Mouse (Mus musculus) intestine, embryonic 16.5 days (tissue): Measurements from ENCODE around the gene Lypd3. TPM values are rescaled to one million over a fixed set of nuclear protein-coding genes. Genes with fewer than 3 reads are reported as not detected.
A peak's percentile ranks its signal among the peaks of the same experiment; 100 is the strongest.

Experiments used
- ATAC-seq: fragments of 200-750 bp; cut with Nextera tagmentation; 2 replicates; pipeline ENCODE4 v1.8.0; 2017; ENCODE audit warnings: moderate TSS enrichment, moderate library complexity
- H3K27ac ChIP-seq: fragments of 300-500 bp; sonication (generic); 2 replicates; pipeline ENCODE4 v1.5.1; 2014; ENCODE audit warnings: mild to moderate bottlenecking, low read length
- H3K27me3 ChIP-seq: fragments of 300-500 bp; sonication (generic); replicated peaks from 2 replicates; pipeline ENCODE4 v1.6.1; 2014; ENCODE audit warnings: low read length, control low read depth, mixed read lengths; ENCODE audit not compliant: control insufficient read depth, insufficient read depth
- H3K36me3 ChIP-seq: fragments of 300-500 bp; sonication (generic); 2 replicates; pipeline ENCODE4 v1.6.1; 2014; ENCODE audit warnings: low read length, control low read depth; ENCODE audit not compliant: control insufficient read depth, insufficient read depth
- H3K4me1 ChIP-seq: fragments of 300-500 bp; sonication (generic); 2 replicates; pipeline ENCODE4 v1.6.1; 2014; ENCODE audit warnings: low read length, control low read depth, mixed read lengths; ENCODE audit not compliant: control insufficient read depth, insufficient read depth
- H3K4me2 ChIP-seq: fragments of 300-500 bp; sonication (generic); 2 replicates; pipeline ENCODE4 v1.6.1; 2014; ENCODE audit warnings: low read depth, low read length, control low read depth
- H3K4me3 ChIP-seq: fragments of 300-500 bp; sonication (generic); 2 replicates; pipeline ENCODE4 v1.5.1; 2014; ENCODE audit warnings: mild to moderate bottlenecking, low read length
- H3K9ac ChIP-seq: fragments of 300-500 bp; sonication (generic); 2 replicates; pipeline ENCODE4 v1.6.1; 2014; ENCODE audit warnings: low read depth, low read length
- H3K9me3 ChIP-seq: fragments of 300-500 bp; sonication (generic); 2 replicates; pipeline ENCODE4 v1.6.1; 2016; ENCODE audit warnings: low read length, control low read depth; ENCODE audit not compliant: control insufficient read depth
- WGBS: fragments of 180-500 bp; shearing (Covaris S2); extraction: QIAGEN DNeasy Blood & Tissue Kit; methylation state at CpG from one replicate; pipeline ENCODE4 v1.1.7; 2014; 5-methylcytosine and 5-hydroxymethylcytosine counted together
- polyA plus RNA-seq: library from polyadenylated mRNA; unstranded; fragments of >200 nt; fragmentation: Nextera tagmentation; extraction: Ambion mirVana; gene quantifications from 2 replicates; pipeline ENCODE4 v1.2.1, GENCODE M21; 2015

Gene Lypd3
- polyA plus RNA-seq, 1 experiment from 2014 or later: 0.49 TPM

- peak overlapping the region; percentile 58 for H3K9ac ChIP-seq
- H3K27me3 ChIP-seq: no peaks in the 10 kb centered on the region
- H3K4me3 ChIP-seq: peak overlapping the region; percentile 37
- peak; percentile 91 for ATAC-seq
- peaks cover 6% of the 10 kb centered on the region; the same call in 1 of the 2 replicates for H3K4me1 ChIP-seq
- H3K27ac ChIP-seq: peak overlapping the region; percentile 37
- WGBS: 8% methylated on average over 30 of the region's 33 CpGs
- peak overlapping the region; percentile 67 for H3K4me2 ChIP-seq
- no peaks in the 10 kb centered on the region for H3K36me3 ChIP-seq
- H3K9me3 ChIP-seq: no peaks in the 10 kb centered on the region
Measured at GRCm38 (mm10) chr7:24628685-24629610, 7.4 kb upstream of the Lypd3 start.

DNA sequence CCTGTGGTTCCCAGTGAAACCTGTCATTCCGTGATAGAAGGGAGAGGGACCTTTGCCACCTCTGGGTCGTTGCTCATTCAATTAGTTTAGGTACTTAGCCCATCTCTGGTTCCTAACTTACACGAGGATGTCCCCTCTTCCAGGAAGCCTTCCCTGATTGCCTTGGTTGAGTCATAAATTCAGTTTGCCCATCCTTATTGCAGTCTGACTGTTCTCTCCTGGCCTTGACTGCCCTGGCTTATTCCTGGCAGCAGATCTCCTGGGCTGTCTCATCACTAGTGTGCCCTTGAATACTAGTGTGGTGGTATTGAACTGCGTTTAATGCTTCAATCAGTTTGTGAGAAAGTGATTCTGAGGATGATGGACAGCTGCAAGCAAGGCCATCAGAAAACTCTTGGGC lies 6.7 kb upstream of the Lypd3 start:
- WGBS: 71% methylated on average over 4 of the region's 4 CpGs
- H3K27ac ChIP-seq: no peak overlapping the region
- no peak overlapping the region for H3K4me2 ChIP-seq

DNA sequence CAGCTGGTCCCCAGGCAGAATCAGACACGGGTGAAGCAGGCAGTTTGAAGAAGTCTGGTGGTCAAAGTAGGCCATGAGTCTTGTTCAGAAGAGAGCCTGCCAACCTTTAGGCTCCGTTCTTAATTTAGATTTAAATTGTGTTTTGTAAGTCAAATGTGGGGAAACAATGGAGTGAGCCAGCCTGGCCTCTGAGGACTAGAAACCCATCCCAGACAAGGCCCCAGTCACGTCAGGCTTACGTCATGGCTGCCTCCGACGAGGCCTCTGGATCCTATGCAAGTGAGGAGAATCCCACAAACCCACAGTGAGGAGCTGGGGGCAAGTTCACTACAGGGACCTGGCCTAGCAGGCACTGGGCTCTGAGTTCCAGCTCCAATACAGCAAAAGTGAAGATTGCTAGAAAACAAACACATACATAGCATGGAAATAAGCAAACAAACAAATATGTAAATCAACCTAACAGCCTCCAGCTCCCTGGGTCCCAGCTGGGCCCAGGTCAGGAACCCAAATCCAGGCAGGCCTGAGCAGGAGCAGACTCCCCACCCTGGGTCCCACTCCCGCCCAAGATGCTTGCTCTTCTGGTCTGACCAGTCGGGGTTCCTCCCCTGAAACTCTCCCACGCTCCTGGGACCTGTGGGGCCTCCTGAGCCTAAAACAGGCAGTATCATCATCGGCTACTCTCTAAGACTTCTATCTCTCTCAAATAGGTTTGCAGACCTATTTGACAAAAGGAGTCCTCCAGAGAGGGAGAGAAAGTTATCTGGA lies 6.1 kb upstream of the Lypd3 start:
- peaks cover 6% of the 10 kb centered on the region; the same call in 1 of the 2 replicates for H3K4me1 ChIP-seq
- no peak overlapping the region for H3K9ac ChIP-seq
- H3K4me3 ChIP-seq: no peak overlapping the region
- 74% methylated on average over 10 of the region's 10 CpGs for WGBS
- ATAC-seq: no peak
- no peaks in the 10 kb centered on the region for H3K36me3 ChIP-seq
- H3K9me3 ChIP-seq: no peaks in the 10 kb centered on the region
- no peak overlapping the region for H3K4me2 ChIP-seq
- no peaks in the 10 kb centered on the region for H3K27me3 ChIP-seq
- H3K27ac ChIP-seq: no peak overlapping the region

More for the DNA sequence above, 6.7 kb upstream of the Lypd3 start:
- no peak overlapping the region for H3K4me3 ChIP-seq
- H3K36me3 ChIP-seq: no peaks in the 10 kb centered on the region
- 0 out of 2 replicates have a peak overlapping the region, but pooled peaks have one; percentile 58 for H3K9ac ChIP-seq
- no peaks in the 10 kb centered on the region for H3K9me3 ChIP-seq
- peaks cover 6% of the 10 kb centered on the region; the same call in 1 of the 2 replicates for H3K4me1 ChIP-seq
- H3K27me3 ChIP-seq: no peaks in the 10 kb centered on the region
- ATAC-seq: no peak

DNA sequence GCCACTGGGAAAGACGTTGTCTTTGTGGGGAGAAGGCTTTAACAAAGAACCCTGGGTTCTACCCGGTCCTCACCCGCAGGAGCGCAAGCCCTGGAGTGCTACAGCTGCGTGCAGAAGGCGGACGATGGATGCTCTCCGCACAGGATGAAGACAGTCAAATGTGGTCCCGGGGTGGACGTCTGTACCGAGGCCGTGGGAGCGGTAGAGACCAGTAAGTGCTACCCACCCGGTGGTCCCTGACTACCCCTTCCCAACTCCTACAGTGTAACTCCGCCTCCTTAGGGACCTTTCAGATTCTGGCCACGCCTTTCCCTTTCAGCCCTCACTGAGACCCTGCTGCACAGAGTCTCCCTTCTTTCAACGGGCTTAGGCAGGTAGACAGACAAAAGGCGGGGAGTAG lies 696 bp downstream of the Lypd3 start:
- ATAC-seq: peak; percentile 19; the same call in 1 of the 2 replicates
- Histone ChIP-seq H3K27me3 (peaks cover 28% of the 10 kb centered on the region), H3K9ac (no peak overlapping the region), H3K4me1 (peaks cover 12% of the 10 kb centered on the region), H3K4me3 (peak overlapping the region; percentile 9; the same call in 1 of the 2 replicates), H3K36me3 (no peaks in the 10 kb centered on the region), H3K4me2 (peak overlapping the region; percentile 27; the same call in 1 of the 2 replicates), H3K9me3 (no peaks in the 10 kb centered on the region), H3K27ac (no peak overlapping the region)
- 3% methylated on average over 18 of the region's 18 CpGs for WGBS

GRCm38 (mm10) chr7:24638026-24638856 lies 1.9 kb downstream of the Lypd3 start:
- no peaks in the 10 kb centered on the region for H3K9me3 ChIP-seq
- no peak overlapping the region for H3K27ac ChIP-seq
- peak overlapping the region; percentile 53 for H3K9ac ChIP-seq
- H3K4me1 ChIP-seq: peaks cover 12% of the 10 kb centered on the region
- peak overlapping the region; percentile 51 for H3K4me3 ChIP-seq
- WGBS: 3% methylated on average over 35 of the region's 35 CpGs
- H3K4me2 ChIP-seq: peak overlapping the region; percentile 96
- ATAC-seq: peak; percentile 65
- no peaks in the 10 kb centered on the region for H3K36me3 ChIP-seq
- peaks cover 28% of the 10 kb centered on the region for H3K27me3 ChIP-seq

GRCm38 (mm10) chr7:24640450-24640849 lies 4.1 kb downstream of the Lypd3 start:
- Histone ChIP-seq H3K4me2 (no peak overlapping the region), H3K27me3 (peaks cover 28% of the 10 kb centered on the region), H3K9me3 (no peaks in the 10 kb centered on the region), H3K27ac (no peak overlapping the region), H3K9ac (no peak overlapping the region), H3K4me1 (peaks cover 12% of the 10 kb centered on the region), H3K36me3 (no peaks in the 10 kb centered on the region), H3K4me3 (no peak overlapping the region)
- WGBS: 62% methylated on average over 13 of the region's 13 CpGs
- ATAC-seq: no peak

GRCm38 (mm10) chr7:24642491-24642890 lies 6.1 kb downstream of the Lypd3 start:
- peaks cover 17% of the 10 kb centered on the region for H3K27me3 ChIP-seq
- H3K27ac ChIP-seq: no peak overlapping the region
- peaks cover 5% of the 10 kb centered on the region; the same call in 1 of the 2 replicates for H3K4me1 ChIP-seq
- H3K9ac ChIP-seq: no peak overlapping the region
- H3K9me3 ChIP-seq: no peaks in the 10 kb centered on the region
- H3K36me3 ChIP-seq: no peaks in the 10 kb centered on the region
- H3K4me2 ChIP-seq: no peak overlapping the region
- no peak for ATAC-seq
- H3K4me3 ChIP-seq: no peak overlapping the region
- WGBS: 9% methylated on average over 9 of the region's 9 CpGs

- Histone ChIP-seq H3K9me3 (no peaks in the 10 kb centered on the region), H3K9ac (no peak overlapping the region), H3K4me3 (no peak overlapping the region), H3K36me3 (no peaks in the 10 kb centered on the region), H3K27me3 (0 out of 2 replicates have a peak, but pooled peaks cover 5% of the 10 kb centered on the region), H3K4me1 (no peaks in the 10 kb centered on the region), H3K27ac (no peak overlapping the region), H3K4me2 (no peak overlapping the region)
- 79% methylated on average over 6 of the region's 6 CpGs for WGBS
- ATAC-seq: no peak
Measured at GRCm38 (mm10) chr7:24644492-24644891, 8.1 kb downstream of the Lypd3 start.
